ENCODE assay signal across 16 mouse cellular contexts in the genomic region with DNA sequence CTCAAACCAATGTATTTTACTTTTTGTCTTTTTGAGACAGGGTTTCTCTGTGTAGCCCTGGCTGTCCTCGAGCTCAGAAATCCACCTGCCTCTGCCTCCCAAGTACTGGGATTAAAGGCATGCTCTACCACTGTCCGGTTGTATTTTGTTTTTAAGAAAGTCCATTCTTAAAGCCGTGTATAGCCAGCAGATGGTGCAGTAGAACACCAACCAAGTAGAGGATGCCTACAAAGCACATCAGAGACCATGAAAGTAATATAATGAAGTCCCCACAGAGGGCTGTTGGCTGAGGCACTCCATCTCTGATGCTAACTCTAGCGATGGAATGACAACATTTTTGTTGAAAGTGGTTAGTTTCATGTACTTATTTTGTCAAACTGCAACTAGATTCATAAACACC. TPM values are rescaled to one million over a fixed set of nuclear protein-coding genes. Genes with fewer than 3 reads are reported as not detected.
DNase-seq lines count a peak whose midpoint lies in the region; ATAC-seq and TF ChIP-seq lines count a peak whose summit lies in the region.
"Had no signal": no experiment of that assay in that cellular context is flagged by ENCODE, and none has a peak within 500 bp of the region (broad histone marks: within the 10 kb centered on the region; RNA-seq: fewer than 3 reads in every experiment).

No protein-coding gene starts in this region.

- peak; percentile 36 for TF ChIP-seq CTCF in heart, postnatal 0 days (IDR thresholded peaks at IDR 0.05; ENCODE audit: low read depth)
- peak; percentile 50 for TF ChIP-seq CTCF in lung, postnatal 0 days (IDR thresholded peaks at IDR 0.05)

- H3K27me3 ChIP-seq in heart, postnatal 0 days (ENCODE audit: control insufficient read depth, insufficient read depth, low read length) = no peaks in the 10 kb centered on the region
- no peaks in the 10 kb centered on the region for H3K27me3 ChIP-seq in lung, postnatal 0 days (replicated peaks; ENCODE audit: insufficient read depth, low read length)
- H3K27me3 ChIP-seq in splenic B cell, adult 2 months (ENCODE audit: control insufficient read depth, insufficient read depth, low read length, poor library complexity, severe bottlenecking) = no peaks in the 10 kb centered on the region
- H3K27me3 ChIP-seq: embryonic facial prominence, embryonic 13.5 days; liver, embryonic 12.5 days had no signal

- DNase-seq in heart, postnatal 0 days (ENCODE audit: low spot score) = no peak
- DNase-seq in heart, adult 18-20 months = no peak
- peak; percentile 22 for DNase-seq in lung, postnatal 0 days (ENCODE audit: low spot score)
- DNase-seq in lung, postnatal 25 days (ENCODE audit: low spot score) = no peak
- DNase-seq in NIH3T3 (ENCODE audit: low read depth) = peak; percentile 58
- peak; percentile 24 for DNase-seq in splenic B cell, adult 2 months (ENCODE audit: low read depth, low spot score)
- no peak for DNase-seq in spleen, postnatal 10 days (ENCODE audit: low spot score in 2 of 2)
- DNase-seq: adrenal gland, postnatal 14 days; cerebellum, postnatal 36 days; heart, postnatal 4 days; right cerebral cortex, postnatal 14 days; thymus, adult 2 months had no signal

- 64% methylated on average over 4 of the region's 4 CpGs for WGBS in heart, postnatal 0 days
- WGBS in lung, postnatal 0 days = 70% methylated on average over 4 of the region's 4 CpGs

- H3K4me1 ChIP-seq in heart, postnatal 0 days (ENCODE audit: control insufficient read depth, insufficient read depth) = no peaks in the 10 kb centered on the region
- no peaks in the 10 kb centered on the region for H3K4me1 ChIP-seq in lung, postnatal 0 days (ENCODE audit: insufficient read depth, low read depth, low read length)
- H3K4me1 ChIP-seq: embryonic facial prominence, embryonic 13.5 days; heart, embryonic 10.5 days; liver, embryonic 12.5 days had no signal

- no peak overlapping the region for H3K4me2 ChIP-seq in heart, postnatal 0 days (ENCODE audit: low read depth, low read length)
- no peak overlapping the region for H3K4me2 ChIP-seq in lung, postnatal 0 days (replicated peaks; ENCODE audit: low read depth, low read length)
- H3K4me2 ChIP-seq: embryonic facial prominence, embryonic 13.5 days; liver, embryonic 12.5 days had no signal

- no peak overlapping the region for H3K9ac ChIP-seq in heart, postnatal 0 days (replicated peaks; ENCODE audit: low read depth, low read length)
- no peak overlapping the region for H3K9ac ChIP-seq in lung, postnatal 0 days (replicated peaks; ENCODE audit: low read depth)
- H3K9ac ChIP-seq: embryonic facial prominence, embryonic 13.5 days; liver, embryonic 12.5 days had no signal

- TF ChIP-seq EP300 in heart, postnatal 0 days (IDR thresholded peaks at IDR 0.05; ENCODE audit: low read depth) = no peak
- no peak for TF ChIP-seq EP300 in lung, postnatal 0 days (IDR thresholded peaks at IDR 0.05)

- no peak overlapping the region for H3K4me3 ChIP-seq in heart, postnatal 0 days (ENCODE audit: low read depth, low read length)
- no peak overlapping the region for H3K4me3 ChIP-seq in lung, postnatal 0 days (ENCODE audit: low read depth, low read length)
- H3K4me3 ChIP-seq: embryonic facial prominence, embryonic 13.5 days; heart, embryonic 10.5 days; liver, embryonic 12.5 days had no signal

- H3K9me3 ChIP-seq in heart, postnatal 0 days (replicated peaks; ENCODE audit: control insufficient read depth, low read length) = no peaks in the 10 kb centered on the region
- H3K9me3 ChIP-seq in lung, postnatal 0 days (ENCODE audit: low read length) = no peaks in the 10 kb centered on the region
- H3K9me3 ChIP-seq: embryonic facial prominence, embryonic 13.5 days; heart, embryonic 10.5 days; liver, embryonic 12.5 days had no signal

- H3K27ac ChIP-seq in heart, postnatal 0 days (ENCODE audit: low read depth) = no peak overlapping the region
- H3K27ac ChIP-seq in lung, postnatal 0 days (ENCODE audit: low read length) = no peak overlapping the region
- H3K27ac ChIP-seq: embryonic facial prominence, embryonic 13.5 days; heart, embryonic 10.5 days; liver, embryonic 12.5 days; macrophage had no signal

- peaks cover 34% of the 10 kb centered on the region for H3K36me3 ChIP-seq in heart, postnatal 0 days (replicated peaks; ENCODE audit: control insufficient read depth, insufficient read depth, low read length)
- peaks cover 15% of the 10 kb centered on the region for H3K36me3 ChIP-seq in lung, postnatal 0 days (ENCODE audit: insufficient read depth, low read length)
- no peaks in the 10 kb centered on the region for H3K36me3 ChIP-seq in splenic B cell, adult 2 months (ENCODE audit: control insufficient read depth, insufficient read depth, low read length, poor library complexity, severe bottlenecking)

- no peak for ATAC-seq in heart, postnatal 0 days (ENCODE audit: insufficient read depth, low read depth)
- no peak for ATAC-seq in lung, postnatal 0 days
- ATAC-seq: liver, embryonic 12.5 days had no signal

RNA-seq across cellular contexts. Expression of a gene that starts 17.9 kb away (rescaled TPM):
- 59.2 and 96.8 TPM in 2 replicates for total RNA-seq in heart, postnatal 0 days (2014; rRNA removed; ENCODE audit: low replicate concordance)
- polyA plus RNA-seq in heart, postnatal 0 days (2015; fragmentation: Nextera tagmentation; extraction: Ambion mirVana) = 56.9 and 59.0 TPM in 2 replicates
- total RNA-seq in heart, adult 18-20 months (2021) = 10 to 100 TPM; 36.3 to 41.5 TPM
- 52.7 and 53.9 TPM in 2 replicates for polyA plus RNA-seq in lung, postnatal 0 days (2015; fragmentation: Nextera tagmentation; extraction: Ambion mirVana)

Comparison
In these comparisons a context has a peak if more than half of its experiments do, and no peak if none do; other contexts are left out.
1. DNase-seq: peak in lung, postnatal 0 days (single experiment), NIH3T3 (single experiment) and splenic B cell, adult 2 months (single experiment); none in heart, postnatal 0 days (single experiment), heart, adult 18-20 months (0 of 2), lung, postnatal 25 days (single experiment) and spleen, postnatal 10 days (0 of 2).